Mouse (Mus musculus): ENCODE measurements around the gene Nr2c2ap.

Nr2c2ap gene

GRCm38 (mm10) chr8:70118726-70119700 is 12.1 kb upstream of the Nr2c2ap start:
- in situ Hi-C loops (cut with MboI; ENCODE audit: low sequenced_read_pairs) = no loop called here

- in situ Hi-C loops (cut with MboI; ENCODE audit: low sequenced_read_pairs) = no loop called here
These were observed 10.5 kb upstream of the Nr2c2ap start, which contains the start of gene Ncan for GRCm38 (mm10) chr8:70120667-70121066. Gene Ncan (minus strand): TSS chr8:70120873.

DNA sequence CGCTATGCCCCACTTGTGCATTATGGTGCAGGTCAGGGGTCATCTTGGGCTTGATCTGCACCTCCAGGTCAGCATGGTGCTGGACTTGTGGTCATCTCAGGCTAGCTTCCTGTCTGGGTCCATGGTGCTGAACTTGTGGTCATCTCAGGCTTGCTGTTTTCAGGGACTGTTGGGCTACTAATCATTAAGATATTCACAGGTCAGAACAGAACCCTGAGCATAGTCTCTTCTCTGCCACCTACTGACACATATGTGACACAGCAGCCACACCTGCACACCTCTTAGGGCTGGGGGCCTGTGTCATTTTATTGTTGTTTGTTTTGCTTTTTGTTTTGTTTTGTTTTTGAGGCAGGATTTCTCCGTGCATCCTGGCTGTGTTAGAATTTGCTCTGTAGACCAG is 8.3 kb upstream of the Nr2c2ap start:
- in situ Hi-C loops (cut with MboI; ENCODE audit: low sequenced_read_pairs) = no loop called here

- in situ Hi-C loops (cut with MboI; ENCODE audit: low sequenced_read_pairs) = no loop called here
These were observed 6.1 kb upstream of the Nr2c2ap start for GRCm38 (mm10) chr8:70124992-70125391.

- in situ Hi-C loops (cut with MboI; ENCODE audit: low sequenced_read_pairs) = no loop called here
These were observed 2.7 kb upstream of the Nr2c2ap start for GRCm38 (mm10) chr8:70128435-70128834.

DNA sequence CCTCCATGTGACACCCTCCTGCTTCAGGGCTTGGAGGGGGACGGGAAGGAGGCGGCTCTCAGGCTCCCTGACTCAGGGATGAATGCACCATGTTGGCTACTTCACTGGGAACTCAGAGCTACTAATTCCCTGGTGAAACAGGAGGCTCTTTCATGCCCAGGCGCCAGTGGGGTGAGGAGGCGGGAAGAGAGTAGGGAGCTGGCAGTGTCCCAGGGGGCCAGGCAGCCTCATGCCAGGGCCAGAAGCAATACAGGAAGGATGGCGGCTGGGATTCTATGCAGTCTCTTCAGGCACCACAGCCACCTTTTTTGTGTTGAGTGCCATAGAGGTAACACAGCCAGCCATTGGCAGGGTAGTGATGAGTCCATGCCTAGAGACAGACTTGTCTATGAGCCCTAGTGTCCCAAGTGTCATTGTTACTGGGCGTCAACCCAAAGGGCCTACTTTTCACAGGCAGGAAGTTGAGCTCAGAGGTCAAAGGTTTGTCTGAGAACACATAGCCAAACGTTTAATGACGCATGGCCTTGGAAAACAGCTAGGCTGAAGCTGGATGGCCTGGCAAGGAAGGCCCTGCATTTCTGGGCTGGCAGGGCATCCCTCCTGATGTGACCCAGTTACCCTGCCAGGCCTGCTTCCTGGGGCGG is 1.7 kb upstream of the Nr2c2ap start:
- in situ Hi-C loops (cut with MboI; ENCODE audit: low sequenced_read_pairs) = no loop called here

DNA sequence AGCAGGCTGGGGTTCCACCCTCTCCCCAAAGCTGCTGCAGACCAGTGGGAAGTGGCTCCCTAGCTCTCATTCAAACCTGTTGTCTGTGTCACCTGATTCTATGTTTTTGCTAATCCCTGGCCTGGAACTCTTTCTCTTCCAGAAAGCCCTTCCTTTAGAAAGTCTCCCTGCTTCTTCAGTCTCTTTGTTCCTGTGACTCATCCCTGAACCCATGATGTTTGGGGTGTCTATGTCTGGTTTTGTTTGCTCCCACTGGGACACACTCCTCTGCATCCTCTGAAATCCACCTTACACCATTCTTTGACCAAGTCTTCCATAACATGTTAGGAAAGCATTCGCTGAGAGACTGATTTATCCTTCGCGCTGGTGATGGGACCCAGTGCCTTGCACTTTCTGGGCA is 1.1 kb upstream of the Nr2c2ap start:
- in situ Hi-C loops (cut with MboI; ENCODE audit: low sequenced_read_pairs) = no loop called here

- in situ Hi-C loops (cut with MboI; ENCODE audit: low sequenced_read_pairs) = no loop called here
These were observed 3.0 kb downstream of the Nr2c2ap start for GRCm38 (mm10) chr8:70134086-70134485.

- in situ Hi-C loops (cut with MboI; ENCODE audit: low sequenced_read_pairs) = no loop called here
These were observed 3.8 kb downstream of the Nr2c2ap start for GRCm38 (mm10) chr8:70134931-70135330.

GRCm38 (mm10) chr8:70136591-70136990 is 5.5 kb downstream of the Nr2c2ap start:
- in situ Hi-C loops (cut with MboI; ENCODE audit: low sequenced_read_pairs) = no loop called here

GRCm38 (mm10) chr8:70137890-70138289 is 6.8 kb downstream of the Nr2c2ap start:
- in situ Hi-C loops (cut with MboI; ENCODE audit: low sequenced_read_pairs) = no loop called here

- in situ Hi-C loops (cut with MboI; ENCODE audit: low sequenced_read_pairs) = no loop called here
These were observed 8.1 kb downstream of the Nr2c2ap start, which contains the start of the genes Rfxank, Borcs8 and Mef2b for GRCm38 (mm10) chr8:70139026-70139857. Gene Rfxank (minus strand): TSS chr8:70139154. Gene Borcs8 (plus strand): TSS chr8:70139499. Gene Mef2b (plus strand): TSS chr8:70139711.

DNA sequence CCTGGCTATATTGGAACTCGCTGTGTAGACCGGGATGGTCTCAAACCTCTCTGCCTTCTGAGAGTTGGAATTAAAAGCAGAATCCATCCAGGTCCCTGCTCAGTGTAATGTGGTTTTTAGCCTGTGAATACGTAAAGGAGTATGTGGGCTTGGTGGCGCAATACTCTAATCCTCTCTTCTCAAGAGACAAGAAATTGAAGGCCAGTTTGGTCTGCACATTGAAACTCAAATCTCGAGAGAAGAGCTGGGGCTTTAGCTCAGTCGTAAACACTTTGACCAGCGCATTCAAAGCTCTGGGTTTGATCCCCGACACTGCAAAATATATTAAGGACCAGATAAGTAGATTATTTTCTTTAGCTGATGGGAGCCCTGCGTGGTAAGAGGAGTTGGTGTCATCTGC is 8.8 kb downstream of the Nr2c2ap start:
- in situ Hi-C loops (cut with MboI; ENCODE audit: low sequenced_read_pairs) = no loop called here

GRCm38 (mm10) chr8:70147678-70148607 is 16.8 kb downstream of the Nr2c2ap start:
- in situ Hi-C loops (cut with MboI; ENCODE audit: low sequenced_read_pairs) = no loop called here

GRCm38 (mm10) chr8:70150158-70150557 is 19.0 kb downstream of the Nr2c2ap start:
- in situ Hi-C loops (cut with MboI; ENCODE audit: low sequenced_read_pairs) = no loop called here

- in situ Hi-C loops (cut with MboI; ENCODE audit: low sequenced_read_pairs) = no loop called here
These were observed 21.6 kb downstream of the Nr2c2ap start for GRCm38 (mm10) chr8:70152537-70153257.

DNA sequence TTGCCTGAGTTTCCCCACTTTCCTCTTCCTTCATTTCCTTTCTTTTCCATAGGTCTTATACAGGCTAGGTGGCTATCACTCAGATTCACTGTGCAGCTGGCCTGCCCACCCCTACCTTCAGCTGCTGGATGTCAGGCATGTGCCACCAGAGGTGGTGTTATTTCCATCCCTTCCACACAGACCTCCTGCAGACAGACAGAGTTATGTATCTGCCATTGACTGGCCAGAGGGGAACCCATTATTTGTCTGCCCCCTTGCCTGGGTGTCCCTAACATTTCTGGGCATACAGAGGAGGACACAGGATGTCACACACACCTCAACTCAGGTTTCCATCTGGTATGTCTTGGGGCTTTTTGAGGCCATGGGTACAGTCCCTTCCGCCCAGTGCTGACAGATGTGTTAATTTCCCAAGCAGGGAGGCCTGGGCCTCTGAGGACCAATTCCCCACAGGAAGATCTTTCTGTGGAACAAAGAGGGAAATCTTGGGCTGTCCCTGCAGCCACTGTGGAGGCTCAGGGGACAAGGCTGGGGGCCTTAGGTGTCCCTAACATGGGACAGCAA is 26.2 kb downstream of the Nr2c2ap start:
- in situ Hi-C loops (cut with MboI; ENCODE audit: low sequenced_read_pairs) = no loop called here

DNA sequence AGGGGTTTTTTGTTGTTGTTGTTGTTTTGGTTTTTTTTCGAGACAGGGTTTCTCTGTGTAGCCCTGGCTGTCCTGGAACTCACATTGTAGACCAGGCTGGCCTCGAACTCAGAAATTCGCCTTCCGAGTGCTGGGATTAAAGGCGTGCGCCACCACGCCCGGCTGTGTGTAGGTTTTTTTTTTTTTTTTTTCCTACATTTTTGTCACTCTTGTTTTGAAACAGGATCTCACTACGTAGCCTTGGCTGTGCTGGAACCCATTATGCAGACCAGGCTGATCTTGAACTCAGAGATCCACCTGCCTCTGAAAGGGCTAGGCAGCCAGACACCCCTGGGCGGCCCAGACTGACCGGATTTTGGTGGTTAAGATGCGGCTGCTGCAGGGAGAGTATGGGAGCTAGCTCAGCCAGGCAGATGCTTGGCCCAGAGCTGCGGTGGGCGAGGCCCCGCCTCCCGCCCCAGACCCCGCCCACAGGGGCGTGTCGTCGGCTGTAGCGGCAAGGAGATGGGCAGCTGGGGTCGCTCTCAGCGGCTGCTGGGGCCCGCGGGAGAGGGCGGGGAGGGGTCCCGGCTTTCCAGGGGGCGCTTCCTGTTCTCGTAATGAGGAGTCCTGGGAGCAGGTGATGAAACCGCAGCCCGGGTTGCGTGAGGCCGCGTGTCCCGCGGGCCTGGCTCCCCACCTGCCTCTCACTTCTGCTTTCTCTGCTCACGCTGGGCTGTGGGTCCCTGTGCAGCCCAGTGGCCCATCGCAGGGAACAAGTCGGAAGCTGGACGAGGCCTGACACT is 27.1 kb downstream of the Nr2c2ap start:
- in situ Hi-C loops (cut with MboI; ENCODE audit: low sequenced_read_pairs) = no loop called here

Data from CH12F3 (cell line).